Mouse (Mus musculus) heart, adult 8-10 months (tissue): ENCODE results near the gene Hnf4a. TPM values are rescaled to one million over a fixed set of nuclear protein-coding genes. Genes with fewer than 3 reads are reported as not detected.

Experiments
- DNase-seq: peaks from one replicate; pipeline ENCODE4 v3.0.0; 2022; ENCODE audit warnings: low spot score
- total RNA-seq, 4 experiments: library from RNA; stranded (reverse); gene quantifications; 2 replicates each; pipeline ENCODE4 v1.2.4; 2022

The Hnf4a gene
- total RNA-seq, 4 experiments from 2014 or later: not detected

DNA sequence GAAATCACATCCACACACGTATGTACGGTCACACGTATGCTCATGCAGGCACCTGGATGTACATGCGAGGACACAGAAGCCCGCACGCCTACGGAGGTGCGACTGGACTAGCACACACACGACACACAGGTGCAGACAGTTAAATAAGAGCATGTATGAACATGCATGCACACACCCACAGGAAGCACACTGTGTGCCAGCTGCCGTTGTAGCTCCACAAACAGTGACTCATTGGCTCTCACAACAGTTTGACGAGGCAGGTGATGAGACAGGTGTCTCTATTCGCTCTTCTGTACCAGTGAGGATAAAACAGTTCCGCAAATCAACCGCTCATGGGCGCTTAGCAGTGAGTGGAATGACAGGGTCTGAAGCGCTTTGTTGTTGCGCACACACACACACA lies 16.0 kb upstream of the Hnf4a start:
- no peak for DNase-seq

DNA sequence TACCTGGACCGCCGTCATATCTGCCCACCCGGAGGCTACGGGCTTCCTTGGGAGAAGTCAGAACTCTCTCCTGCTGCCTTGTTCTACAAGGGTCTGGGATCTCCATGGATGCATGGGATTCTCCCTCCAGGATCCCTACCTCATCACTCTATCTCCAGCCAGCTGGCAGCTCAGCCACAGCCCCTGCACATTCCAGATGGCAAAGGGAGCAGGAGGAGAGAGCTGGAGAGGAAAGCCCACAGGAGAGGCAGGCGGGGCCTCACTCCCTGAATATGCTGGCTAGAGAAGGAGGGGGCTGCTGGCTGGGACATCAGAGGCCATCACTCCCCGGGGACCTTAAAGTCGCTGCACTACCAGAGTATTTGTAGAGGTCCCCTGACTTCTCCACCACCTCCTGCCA lies 15.3 kb upstream of the Hnf4a start:
- no peak for DNase-seq

DNA sequence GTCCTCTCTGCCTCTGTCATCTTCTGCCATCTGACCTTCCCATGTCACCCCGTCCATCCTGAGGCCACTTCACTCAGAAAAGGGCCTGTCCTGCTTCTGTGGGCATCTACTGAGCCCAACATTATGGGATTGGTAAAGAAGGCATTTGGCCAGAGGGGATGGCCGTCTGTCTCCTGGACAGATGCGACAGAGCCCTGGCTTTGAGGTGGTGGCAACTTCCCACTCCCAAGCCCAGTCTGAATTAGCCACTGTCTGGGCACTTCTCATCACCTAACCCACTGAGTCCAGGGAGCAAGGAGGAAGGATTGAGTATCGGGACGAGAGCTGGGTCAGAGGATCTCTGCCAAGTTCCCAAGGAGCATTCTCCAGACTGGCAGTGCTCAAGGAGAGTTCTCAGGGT lies 14.6 kb upstream of the Hnf4a start, which contains the start of gene R3hdml:
Gene R3hdml, plus strand, starts transcription at position 301 of the 400 bp plus-strand sequence.
- DNase-seq: no peak

DNA sequence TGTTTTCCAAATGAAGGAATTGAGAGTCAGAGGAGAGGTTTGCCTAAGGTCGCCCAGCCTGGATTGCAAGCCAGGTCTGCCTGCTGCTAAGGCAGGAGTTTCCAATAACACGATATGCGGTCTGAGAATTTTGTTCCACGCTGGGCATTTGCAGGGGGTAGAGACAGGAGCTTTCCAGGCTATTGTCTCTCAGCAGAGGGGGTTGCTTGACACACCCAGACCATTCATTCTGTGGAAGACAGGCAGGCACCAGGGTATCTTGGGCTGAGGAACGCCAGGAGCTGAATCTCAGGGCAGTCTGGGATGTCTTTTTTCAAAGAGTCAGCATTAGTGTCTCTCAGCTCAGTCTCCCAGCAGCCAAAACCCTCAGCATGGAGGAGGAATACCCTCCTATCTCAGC lies 13.6 kb upstream of the Hnf4a start:
- no peak for DNase-seq

DNA sequence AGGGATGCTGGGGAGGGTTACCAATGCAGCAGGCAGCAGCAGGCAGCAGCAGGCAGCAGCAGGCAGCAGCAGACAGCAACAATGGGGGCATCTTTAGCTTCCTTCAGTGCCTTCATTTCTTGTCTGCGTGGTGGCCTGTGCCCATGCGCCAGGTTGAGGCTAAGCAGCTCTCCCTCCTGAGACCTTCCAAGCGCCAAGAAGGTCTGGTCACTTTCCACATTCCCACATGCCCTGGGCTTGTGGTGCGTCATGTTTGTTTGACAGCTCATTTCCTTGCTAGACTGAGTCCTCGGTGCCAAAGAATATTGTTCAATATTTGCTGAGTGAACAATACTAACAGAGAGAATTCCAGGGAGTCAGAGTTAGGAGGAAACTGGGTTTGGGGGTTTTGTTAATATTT lies 12.6 kb upstream of the Hnf4a start:
- no peak for DNase-seq

DNA sequence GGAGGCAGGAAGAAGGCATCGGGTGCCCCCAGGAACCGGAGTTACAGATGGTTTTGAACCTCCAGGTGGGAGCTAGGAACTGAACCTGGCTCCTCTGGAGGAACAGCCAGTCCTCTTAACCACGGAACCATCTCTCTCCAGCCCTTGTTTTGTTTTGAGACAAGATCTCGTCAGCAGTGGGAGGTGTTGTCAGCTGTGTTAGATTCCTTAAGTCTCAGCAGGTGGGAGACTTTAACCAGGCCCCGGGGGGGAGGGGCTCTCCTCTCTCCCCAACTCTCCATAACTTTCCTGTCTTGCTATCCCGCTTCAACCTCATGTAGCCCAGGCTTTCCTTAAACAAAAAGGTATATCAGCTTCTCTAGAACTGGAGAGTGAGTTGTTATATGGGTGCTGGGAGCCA lies 12.2 kb upstream of the Hnf4a start:
- DNase-seq: no peak

DNA sequence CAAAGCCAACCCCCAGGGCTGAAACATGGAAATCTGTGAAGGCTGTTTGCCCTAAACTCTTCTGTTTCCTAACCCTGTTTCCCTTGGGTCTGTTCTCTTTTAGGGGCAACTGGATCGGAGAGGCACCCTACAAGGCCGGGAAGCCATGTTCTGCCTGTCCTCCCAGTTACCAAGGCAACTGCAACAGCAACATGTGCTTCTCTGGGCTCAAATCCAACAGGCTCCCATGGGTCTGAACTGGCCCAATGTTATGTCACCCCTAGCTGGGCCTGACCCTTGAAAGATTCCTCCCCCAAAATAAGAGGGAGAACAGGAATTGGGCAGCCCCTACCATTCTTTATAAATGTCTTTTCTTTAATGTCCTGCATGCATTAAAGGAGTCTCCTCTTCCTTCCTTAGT lies 4.4 kb upstream of the Hnf4a start:
- peak; percentile 16 for DNase-seq

DNA sequence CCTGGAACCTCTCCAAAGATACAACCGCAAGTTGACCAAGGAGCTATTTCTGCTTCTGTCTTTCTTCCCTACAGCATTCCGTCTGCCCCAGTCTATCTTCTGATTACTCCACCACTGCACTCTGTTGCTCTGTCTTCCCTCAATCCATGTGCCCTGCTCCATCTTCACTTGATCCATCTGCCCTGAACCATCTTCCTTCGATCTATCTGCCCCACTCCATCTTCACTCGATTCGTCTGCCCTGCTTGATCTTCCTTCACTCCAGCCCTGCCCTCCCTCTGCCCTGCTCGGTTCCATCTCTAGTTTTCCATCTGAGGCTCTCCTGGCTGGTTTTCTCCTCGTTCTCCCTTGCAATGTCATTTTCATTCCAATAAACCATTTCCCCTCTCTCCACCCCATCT lies 3.4 kb upstream of the Hnf4a start:
- no peak for DNase-seq

DNA sequence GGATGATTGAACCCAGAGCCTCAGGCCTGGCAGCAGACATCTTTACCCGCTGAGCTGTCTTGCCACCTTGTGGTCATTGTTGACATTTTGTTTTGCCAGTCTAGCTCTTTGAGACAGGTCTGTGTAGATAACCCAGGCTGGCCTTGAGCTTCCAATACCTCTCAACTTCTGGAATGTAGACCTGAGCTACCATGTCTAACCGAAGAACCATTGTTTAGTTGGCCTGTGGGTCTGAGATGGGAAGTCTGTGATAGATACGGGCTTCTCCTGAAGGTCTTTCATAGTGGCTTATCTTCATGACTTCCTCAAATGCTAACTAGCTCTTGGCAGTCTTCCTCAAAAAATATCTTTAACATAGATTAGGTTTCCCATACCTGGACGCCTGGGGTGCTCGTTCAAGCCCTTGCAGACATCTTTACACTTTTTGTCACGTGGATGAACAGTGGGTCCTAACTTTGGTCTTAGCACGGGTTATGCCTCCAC lies 19.2 kb downstream of the Hnf4a start:
- no peak for DNase-seq

DNA sequence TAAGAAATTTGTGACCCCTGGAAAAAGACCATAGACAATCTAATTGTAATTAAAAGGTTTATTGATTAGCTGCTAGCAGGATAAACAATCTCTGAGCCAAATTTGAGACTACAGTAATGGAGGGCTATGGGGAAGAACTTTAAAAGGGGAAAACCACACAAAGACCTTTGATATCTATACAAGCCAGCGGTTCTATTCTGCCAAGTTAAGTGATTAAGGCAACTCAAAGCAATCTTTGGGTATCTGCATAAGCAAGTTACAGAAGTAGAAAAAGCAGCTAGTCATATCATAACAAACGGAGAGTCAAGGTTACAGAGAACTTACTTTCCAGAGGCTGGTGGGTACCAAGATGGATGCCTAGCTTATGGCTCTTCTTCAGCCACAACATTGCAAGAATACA lies 20.9 kb downstream of the Hnf4a start:
- DNase-seq: no peak

DNA sequence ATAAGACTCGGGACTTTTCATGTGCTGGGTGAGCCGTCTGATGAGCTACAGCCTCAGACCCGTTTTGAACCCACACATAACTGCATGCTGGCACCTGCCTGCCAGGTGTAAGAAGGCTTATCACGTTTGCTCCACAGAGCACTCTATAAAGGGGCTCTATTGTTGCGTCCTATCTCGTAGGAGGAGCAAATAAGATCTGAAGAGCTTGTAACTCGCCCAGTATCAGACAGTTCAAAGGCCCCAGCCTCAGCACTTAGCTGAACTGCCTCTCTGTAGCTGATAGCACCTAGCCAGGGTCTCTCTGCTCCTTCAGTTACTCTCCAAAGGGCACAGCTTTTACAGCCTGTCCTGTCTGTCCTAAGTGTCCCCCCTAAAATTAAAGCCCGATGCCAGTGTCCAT lies 23.8 kb downstream of the Hnf4a start:
- DNase-seq: no peak

DNA sequence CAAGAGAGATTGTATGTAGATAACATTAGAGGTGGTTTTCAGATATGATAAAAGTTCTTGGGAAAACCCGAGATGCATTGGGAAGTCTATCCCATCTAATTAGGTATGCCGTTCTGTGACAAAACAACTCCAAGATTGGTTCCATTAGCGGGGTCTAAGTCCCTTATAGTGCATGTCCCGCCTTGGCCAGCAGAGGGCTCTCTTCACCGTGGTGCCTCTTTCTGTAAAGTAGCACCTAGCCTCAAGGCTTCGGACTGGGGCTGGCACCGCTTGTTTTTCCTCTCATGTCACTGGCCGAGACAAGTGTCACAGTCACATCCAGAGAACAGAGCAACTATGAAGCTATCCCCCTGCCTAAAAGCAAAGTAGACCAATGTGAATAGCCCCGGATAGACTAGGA lies 25.3 kb downstream of the Hnf4a start:
- DNase-seq: peak; percentile 82

DNA sequence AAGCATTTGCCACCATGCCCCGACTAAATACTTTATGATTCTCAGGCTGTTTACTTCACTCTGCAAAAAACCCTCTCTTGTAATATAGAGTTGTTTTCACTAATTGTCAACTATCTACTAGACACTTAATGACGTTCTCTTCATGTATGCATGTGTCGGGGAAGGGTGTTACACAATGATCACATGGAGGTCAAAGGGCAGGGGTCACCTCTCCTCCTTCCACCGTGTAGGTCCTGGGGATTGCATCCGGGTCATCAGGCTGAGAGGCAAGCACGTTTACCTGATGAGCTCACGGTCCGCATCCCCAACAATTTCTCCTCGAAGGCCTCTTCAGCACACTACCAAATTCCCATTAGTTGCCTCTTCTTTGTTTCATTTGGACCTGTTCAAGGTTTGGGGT lies 26.6 kb downstream of the Hnf4a start:
- DNase-seq: no peak

DNA sequence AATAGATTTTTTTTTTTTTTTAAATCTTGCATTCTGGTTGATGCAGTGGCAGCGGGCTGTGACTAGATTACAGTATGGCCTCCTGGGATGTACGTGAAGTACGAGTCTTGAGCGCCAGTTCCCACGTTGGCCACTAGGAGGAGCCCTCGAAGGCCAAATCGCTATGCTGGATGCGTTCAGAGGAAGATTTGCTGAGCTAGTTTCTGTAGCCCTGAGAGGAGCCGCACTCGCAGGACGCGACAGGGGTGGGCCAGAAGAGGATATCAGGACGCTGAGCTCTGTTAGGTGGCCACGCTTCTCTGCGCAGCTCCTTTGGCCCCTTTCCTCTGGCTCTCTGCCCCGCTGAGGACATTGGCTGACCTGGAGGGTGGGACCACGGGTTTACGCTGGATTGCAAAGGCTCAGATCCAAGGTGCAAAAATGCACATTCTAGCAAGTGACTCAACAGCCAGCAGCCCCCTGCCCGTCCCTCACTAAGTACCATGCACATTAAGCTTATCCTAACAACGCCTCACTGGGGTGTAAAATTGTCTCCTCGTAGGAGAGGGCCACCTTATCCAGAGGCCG lies 28.4 kb downstream of the Hnf4a start:
- DNase-seq: peak; percentile 90

DNA sequence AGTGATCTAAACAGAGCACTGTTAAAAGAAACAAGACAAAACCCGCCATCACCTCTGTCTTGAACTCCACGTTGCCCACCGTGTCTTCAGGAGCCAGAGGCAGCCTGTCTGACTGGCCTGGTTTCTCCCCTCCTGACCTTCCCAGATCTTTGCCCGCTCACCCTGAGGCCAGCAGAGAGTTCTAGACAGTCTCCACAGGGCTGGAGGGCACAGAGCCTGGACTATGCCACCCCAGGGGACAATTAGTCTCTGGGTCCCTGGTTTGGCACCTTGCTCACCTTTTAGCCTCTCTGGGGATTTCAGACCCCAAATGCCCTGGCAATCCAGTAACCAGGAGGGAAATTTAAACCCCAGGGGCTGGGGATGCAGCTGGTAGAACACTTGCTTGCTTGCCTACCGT lies 30.8 kb downstream of the Hnf4a start:
- DNase-seq: no peak

DNA sequence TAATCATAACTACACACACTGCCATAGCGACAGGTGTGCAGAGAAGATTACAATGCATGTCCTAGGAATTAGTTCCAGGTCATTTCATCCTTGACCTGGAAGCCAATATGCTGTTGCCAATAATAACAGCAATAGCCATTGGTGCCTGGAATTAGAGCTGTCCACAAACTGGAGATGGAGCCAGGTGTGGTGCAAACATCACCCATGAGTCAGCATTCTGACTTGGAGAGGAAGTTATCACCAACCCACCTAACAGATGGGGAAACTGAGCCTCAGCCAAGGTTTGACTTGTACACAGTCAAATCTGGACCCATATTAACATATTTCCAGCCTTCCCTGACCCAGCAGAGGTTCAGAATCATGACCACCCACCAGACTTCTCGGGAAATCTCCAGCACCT lies 31.8 kb downstream of the Hnf4a start:
- DNase-seq: no peak

DNA sequence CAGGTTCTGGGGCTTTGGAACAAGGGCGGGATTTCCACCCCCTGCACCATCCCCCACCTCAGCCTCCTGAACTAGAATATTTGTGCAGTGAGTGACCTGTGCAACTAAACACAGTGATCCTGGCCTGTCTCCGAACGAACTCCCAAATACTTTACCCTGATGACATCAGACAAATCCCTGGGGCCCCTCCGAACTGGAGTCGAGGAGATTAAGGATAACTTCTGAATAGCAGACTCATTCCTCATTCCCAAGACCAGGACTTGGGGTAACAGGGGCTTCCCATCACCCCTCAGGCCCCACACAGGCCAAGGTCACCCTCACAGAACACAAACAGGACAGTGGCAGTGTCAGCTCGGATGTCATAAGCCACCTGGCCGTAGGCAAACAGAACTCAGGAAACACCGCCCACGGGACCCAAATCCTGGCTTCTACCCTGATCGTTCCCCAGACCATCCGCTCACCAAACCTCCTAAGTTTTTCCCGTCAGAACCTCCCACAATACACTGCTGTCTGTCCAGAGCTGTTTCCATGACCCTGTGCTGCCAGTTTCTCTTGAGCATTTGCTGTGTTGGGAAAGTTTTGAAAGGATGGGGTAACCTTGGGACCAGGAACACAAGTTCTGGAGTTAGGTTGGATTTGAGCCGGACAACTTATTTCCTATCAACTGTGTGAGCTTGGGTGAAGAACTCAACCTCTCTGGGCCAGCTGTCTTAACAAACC lies 32.9 kb downstream of the Hnf4a start:
- peak; percentile 16 for DNase-seq

DNA sequence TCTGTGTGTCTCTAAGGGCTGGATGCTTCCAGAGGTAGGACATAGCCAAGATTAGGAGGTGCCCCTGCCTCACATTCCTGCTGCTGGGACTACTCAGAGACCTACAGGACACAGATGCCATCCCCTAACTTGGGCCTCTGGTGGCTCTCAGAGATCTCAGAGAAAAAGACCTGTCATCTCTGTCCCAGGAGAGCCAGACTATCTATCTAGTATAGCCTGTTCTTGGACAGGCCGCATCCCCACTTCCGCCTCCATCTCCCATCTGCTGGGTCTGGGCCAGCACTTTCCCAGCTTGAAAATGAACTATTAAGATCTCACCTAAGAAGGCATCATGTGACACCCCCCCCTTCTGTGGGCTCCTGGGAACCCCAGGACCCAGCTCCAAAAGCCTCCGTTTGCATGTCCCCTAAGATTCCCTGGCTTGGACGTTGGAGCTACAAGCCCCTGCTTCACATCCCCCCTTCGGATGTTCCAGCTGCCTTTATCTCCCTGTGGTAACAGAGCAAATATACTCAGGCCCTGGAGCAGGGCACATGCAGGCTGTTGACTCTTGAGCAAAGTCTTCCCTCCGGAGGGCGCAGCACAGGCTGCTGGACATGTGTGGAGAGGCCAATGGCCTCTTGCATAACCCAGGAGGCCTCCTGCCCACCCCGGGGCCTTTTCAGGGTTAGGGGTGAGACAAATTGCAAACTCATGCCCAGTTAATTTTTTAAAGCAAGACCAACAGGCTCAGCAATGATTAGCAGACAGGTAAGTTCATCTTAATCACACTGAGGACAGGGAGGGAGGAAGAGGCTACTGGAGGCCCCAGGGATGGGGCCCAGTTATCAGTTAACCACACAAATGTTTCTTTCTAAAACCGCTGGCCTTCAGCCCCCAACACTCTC lies 33.9 kb downstream of the Hnf4a start:
- peak; percentile 14 for DNase-seq

DNA sequence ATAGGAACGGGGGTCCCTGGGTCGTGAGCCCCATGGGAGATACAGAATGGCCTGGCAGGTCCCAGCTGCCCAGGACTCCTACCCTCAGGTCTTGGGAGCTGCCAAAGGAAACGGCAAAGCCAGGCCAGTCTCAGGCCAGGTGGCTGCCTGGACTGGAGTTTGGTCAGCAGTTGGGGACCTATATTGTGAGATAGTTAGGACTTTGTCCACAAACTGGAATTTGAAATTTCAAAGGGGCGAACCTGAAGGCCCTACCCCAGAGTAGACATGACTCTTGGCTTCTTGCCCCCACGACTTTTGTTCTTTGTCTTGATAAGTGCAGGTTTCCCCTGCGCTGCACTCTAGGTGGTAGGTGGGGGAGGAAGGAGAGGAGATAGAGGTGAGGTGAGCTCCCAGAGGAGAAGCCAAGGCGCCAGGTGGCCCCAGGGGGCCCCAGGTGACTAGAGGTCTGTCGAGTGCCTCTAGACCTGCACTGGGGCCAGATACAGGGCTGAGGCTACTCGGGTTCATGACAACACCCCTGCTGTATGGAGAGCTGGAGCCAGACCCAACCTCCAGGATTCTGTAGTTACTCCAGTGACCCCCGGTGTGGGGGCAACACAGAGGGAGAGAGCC lies 35.1 kb downstream of the Hnf4a start:
- DNase-seq: no peak

DNA sequence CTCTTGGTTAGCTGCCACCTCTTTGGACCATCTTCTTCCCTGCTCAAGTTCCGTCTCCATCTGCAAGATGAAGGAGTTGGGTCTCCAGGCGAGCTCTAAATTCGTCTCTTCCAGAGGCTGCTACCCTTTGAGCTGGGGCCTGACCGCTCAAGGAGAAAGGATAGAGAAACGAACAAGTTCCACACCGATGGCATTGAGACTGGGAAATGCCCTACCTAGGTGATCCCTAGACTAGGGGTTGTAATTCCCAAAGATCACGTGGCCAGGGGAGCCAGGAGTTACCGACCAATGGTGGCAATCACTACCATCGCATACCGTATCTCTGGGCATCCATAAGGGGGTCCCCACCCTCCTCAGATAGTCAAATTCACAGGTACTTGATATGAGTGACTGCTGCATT lies 36.1 kb downstream of the Hnf4a start:
- no peak for DNase-seq

DNA sequence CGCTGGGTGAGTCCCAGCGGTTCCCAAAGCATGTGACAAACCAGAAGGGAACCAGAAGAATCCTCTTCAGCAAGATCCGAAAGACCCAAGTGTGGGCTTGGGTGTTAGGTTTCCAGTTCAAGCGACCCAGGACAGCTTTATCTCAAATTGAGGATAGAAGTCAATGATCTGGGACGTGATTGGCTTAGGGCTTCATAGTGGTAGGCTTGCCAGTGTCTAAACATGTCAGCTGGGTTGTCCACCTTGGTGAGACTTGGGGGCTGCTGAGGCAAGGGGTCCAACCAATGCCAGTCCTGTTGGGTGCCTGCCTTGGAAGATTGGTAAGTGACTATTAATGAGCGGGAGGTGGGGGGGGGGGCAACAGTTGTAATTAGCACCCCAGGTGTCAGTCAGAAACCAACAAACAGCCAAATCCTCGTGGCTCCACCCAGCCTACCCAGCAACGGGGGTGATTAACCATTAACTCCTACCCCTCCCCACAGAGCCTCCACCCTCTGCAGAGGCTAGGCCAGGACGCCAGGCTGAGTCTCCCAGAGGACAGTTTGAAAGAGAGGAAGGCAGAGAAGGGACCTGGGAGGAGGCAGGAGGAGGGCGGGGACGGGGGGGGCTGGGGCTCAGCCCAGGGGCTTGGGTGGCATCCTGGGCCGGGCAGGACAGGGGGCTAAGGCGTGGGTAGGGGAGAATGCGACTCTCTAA lies 40.2 kb downstream of the Hnf4a start:
- no peak for DNase-seq

DNA sequence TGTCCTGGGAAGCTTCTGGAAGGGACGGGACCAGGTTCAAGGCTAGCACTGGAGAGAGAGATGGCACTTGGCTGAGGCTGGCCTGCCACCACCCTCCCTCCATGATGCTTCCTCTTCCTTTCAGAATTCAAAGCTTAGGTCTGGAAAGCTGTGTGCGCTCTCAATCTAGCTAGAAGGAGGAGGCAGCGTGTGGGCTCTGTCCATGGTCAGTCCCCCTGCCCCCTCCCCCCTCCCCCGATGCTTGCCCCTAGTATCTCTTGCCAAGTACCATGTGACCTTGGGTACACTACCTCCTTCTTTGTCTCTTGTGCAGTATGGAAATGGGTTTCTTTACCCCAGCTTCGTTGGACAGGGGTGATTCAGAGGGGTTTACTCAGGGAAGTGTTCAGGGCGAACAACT lies 42.2 kb downstream of the Hnf4a start:
- DNase-seq: no peak
